Mouse (Mus musculus): ENCODE measurements around the gene Olfr818. TPM values are rescaled to one million over a fixed set of nuclear protein-coding genes. Genes with fewer than 3 reads are reported as not detected.
"Not testable (repeated sequence)": the region's sequence is repeated elsewhere in the genome, so short reads cannot be mapped to it uniquely, and the experiment has no call there.

The Olfr818 gene
- not detected in 2 replicates for polyA plus RNA-seq (2012; rRNA removed)

DNA sequence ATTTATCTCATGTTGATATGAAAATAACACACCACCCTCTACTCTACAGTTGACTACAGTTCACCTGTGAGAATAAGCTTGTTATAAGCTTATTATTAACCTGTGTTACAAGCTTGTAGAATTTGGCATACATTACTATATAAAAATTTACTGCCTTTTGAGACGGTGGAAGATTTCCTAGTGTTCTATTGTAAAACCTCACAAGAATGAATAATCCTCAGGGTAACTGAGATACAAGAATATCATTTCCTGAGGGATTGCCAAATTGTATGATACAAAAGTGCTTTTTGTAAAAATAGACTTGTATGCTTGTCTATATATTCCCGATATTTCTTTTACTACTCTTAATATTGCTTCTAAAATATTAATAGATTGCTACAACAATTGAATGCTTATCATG lies at the start of gene Olfr818:
Gene Olfr818, minus strand, starts transcription at position 101 of the 400 bp plus-strand sequence.
- DNase-seq (ENCODE audit: low read depth) = no peak
- no peak for TF ChIP-seq CTCF (IDR thresholded peaks at IDR 0.05; ENCODE audit: borderline replicate concordance, extremely low read depth, insufficient read depth, insufficient read length)
- no peak for TF ChIP-seq POLR2A (IDR thresholded peaks at IDR 0.05; ENCODE audit: borderline replicate concordance, extremely low read depth, insufficient read depth, insufficient read length, poor library complexity, severe bottlenecking)

DNA sequence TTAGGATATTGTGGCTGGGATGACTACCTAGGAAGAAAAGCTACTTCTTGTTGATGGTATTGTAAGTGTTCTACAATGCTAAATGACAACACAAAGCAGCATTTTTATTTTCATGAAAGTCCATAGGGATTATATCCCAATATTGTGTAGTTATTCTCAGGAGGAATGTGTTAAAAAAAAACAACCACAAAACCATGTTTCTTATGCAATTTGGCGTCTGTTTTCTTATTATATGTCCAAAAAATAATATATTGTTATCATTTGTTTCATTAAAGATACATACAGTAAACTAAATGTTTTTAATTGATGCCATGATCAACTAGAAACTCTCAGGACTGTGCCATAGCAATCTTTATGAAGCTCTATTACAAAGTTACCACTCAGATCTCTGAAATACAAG lies 36.1 kb upstream of the Olfr818 start, which contains the start of gene Gm10310:
Gene Gm10310, minus strand, starts transcription at position 101 of the 400 bp plus-strand sequence.
- not testable (repeated sequence) for DNase-seq (ENCODE audit: low read depth)

DNA sequence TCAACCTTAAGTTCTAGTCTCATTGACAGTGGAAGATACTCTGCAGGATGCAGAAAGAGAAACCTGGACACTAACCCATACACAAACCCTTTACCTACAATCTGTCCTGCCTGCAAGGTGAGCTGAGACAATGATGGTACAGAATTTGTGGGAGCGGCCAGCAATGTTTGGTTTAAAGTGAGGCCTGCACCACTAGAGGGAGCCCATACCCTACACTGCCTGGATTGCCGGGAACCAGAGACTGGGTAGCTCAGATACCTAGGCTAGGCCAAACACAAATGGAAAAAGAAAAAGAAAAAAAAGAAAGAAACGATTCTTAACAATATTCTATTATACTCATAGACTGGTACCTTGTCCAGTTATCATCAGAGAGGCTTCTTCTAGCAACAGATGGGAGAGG lies 33.0 kb upstream of the Olfr818 start:
- not testable (repeated sequence) for DNase-seq (ENCODE audit: low read depth)

DNA sequence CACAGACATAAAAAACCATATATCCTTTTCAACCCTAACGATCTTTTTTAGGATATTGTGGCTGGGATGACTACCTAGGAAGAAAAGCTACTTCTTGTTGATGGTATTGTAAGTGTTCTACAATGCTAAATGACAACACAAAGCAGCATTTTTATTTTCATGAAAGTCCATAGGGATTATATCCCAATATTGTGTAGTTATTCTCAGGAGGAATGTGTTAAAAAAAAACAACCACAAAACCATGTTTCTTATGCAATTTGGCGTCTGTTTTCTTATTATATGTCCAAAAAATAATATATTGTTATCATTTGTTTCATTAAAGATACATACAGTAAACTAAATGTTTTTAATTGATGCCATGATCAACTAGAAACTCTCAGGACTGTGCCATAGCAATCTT lies 27.1 kb upstream of the Olfr818 start, which contains the start of gene Olfr247:
Gene Olfr247, minus strand, starts transcription at position 101 of the 400 bp plus-strand sequence.
- not testable (repeated sequence) for DNase-seq (ENCODE audit: low read depth)

DNA sequence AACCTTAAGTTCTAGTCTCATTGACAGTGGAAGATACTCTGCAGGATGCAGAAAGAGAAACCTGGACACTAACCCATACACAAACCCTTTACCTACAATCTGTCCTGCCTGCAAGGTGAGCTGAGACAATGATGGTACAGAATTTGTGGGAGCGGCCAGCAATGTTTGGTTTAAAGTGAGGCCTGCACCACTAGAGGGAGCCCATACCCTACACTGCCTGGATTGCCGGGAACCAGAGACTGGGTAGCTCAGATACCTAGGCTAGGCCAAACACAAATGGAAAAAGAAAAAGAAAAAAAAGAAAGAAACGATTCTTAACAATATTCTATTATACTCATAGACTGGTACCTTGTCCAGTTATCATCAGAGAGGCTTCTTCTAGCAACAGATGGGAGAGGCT lies 24.1 kb upstream of the Olfr818 start:
- not testable (repeated sequence) for DNase-seq (ENCODE audit: low read depth)

DNA sequence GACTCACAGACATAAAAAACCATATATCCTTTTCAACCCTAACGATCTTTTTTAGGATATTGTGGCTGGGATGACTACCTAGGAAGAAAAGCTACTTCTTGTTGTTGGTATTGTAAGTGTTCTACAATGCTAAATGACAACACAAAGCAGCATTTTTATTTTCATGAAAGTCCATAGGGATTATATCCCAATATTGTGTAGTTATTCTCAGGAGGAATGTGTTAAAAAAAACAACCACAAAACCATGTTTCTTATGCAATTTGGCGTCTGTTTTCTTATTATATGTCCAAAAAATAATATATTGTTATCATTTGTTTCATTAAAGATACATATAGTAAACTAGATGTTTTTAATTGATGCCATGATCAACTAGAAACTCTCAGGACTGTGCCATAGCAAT lies 18.3 kb upstream of the Olfr818 start, which contains the start of gene Olfr819:
Gene Olfr819, minus strand, starts transcription at position 101 of the 400 bp plus-strand sequence.
- DNase-seq (ENCODE audit: low read depth) = not testable (repeated sequence)

DNA sequence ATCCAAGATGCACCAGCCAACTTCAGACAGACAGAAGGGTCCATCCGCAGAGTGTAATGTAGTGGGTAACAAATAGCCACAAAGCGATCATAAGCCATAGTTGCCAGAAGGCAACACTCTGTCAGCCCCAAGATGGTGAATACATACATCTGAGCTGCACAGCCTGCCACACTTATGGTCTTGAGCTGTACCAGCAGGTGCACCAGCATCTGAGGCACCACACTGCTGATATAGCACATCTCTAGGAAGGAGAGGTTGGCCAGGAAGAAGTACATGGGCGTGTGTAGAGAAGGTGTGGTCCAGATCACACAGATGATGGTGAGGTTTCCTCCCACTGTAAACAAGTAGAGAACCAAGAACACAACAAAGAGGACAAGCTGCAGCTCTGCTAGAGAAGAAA lies 17.3 kb upstream of the Olfr818 start:
- DNase-seq (ENCODE audit: low read depth) = not testable (repeated sequence)

DNA sequence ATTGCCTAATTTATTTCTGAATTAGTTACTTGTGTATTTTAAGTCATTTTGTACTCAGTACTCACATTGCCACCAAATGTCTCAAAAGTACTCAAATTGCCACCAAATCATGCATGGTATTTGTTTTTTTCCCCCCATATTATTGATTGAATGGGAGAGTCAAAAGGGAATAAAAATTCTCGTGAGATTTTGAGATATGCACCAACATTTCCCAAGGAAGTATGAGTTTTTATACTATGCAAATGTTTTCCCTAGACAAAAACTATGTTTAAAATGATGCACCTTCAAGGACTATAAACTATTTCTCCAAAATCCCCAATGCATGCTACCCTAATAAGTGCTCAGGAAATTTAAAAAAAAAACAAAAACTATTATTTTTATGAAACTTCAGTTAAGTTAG lies 33.4 kb downstream of the Olfr818 start, which contains the start of gene Olfr816:
Gene Olfr816, minus strand, starts transcription at position 101 of the 400 bp plus-strand sequence.
- TF ChIP-seq POLR2A (IDR thresholded peaks at IDR 0.05; ENCODE audit: borderline replicate concordance, extremely low read depth, insufficient read depth, insufficient read length, poor library complexity, severe bottlenecking) = no peak
- TF ChIP-seq CTCF (IDR thresholded peaks at IDR 0.05; ENCODE audit: borderline replicate concordance, extremely low read depth, insufficient read depth, insufficient read length) = no peak
- no peak for DNase-seq (ENCODE audit: low read depth)

DNA sequence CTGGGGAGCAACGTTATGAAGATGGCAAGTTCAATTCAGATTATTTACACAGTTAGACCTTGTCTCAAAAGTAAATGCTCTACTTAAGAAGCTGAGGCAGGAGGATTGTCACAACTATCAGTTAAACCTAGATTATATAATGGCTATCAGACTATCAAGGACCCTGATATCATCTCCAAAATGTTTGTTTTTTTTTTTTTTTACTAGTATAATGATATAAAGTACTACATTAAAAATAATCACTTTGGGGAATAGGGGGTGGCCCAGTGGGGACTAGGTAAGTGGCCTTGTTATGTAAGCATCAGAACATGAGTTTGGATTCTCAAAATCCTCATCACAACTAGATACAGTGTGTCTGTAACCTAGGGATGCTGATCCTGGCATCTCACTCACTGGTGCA lies 43.1 kb downstream of the Olfr818 start, which contains the start of gene Olfr815:
Gene Olfr815, minus strand, starts transcription at position 101 of the 400 bp plus-strand sequence.
- DNase-seq (ENCODE audit: low read depth) = not testable (repeated sequence)

Other genes with a start within 250 kb of the Olfr818 start
- not detected in 2 replicates for gene Olfr804, start 245.9 kb downstream of the Olfr818 start, polyA plus RNA-seq (2012; rRNA removed)
- gene Olfr805, start 219.7 kb downstream of the Olfr818 start, polyA plus RNA-seq (2012; rRNA removed) = not detected in 2 replicates
- gene Olfr806, start 207.2 kb downstream of the Olfr818 start, polyA plus RNA-seq (2012; rRNA removed) = not detected in 2 replicates
- gene Olfr807, start 191.3 kb downstream of the Olfr818 start, polyA plus RNA-seq (2012; rRNA removed) = not detected in 2 replicates
- gene Olfr808, start 183.6 kb downstream of the Olfr818 start, polyA plus RNA-seq (2012; rRNA removed) = not detected in 2 replicates
- gene Olfr809, start 174.5 kb downstream of the Olfr818 start, polyA plus RNA-seq (2012; rRNA removed) = not detected in 2 replicates
- gene Olfr810, start 154.2 kb downstream of the Olfr818 start, polyA plus RNA-seq (2012; rRNA removed) = not detected in 2 replicates
- not detected in 2 replicates for gene Olfr811, start 144.7 kb downstream of the Olfr818 start, polyA plus RNA-seq (2012; rRNA removed)
- gene Olfr812, start 103.0 kb downstream of the Olfr818 start, polyA plus RNA-seq (2012; rRNA removed) = not detected in 2 replicates
- not detected in 2 replicates for gene Olfr813, start 93.7 kb downstream of the Olfr818 start, polyA plus RNA-seq (2012; rRNA removed)
- not detected in 2 replicates for gene Olfr814, start 69.2 kb downstream of the Olfr818 start, polyA plus RNA-seq (2012; rRNA removed)
- gene Olfr815, start 43.2 kb downstream of the Olfr818 start, polyA plus RNA-seq (2012; rRNA removed) = not detected in 2 replicates
- not detected in 2 replicates for gene Olfr816, start 33.5 kb downstream of the Olfr818 start, polyA plus RNA-seq (2012; rRNA removed)
- gene Olfr819, start 18.2 kb upstream of the Olfr818 start, polyA plus RNA-seq (2012; rRNA removed) = not detected in 2 replicates
- gene Olfr247, start 27.0 kb upstream of the Olfr818 start, polyA plus RNA-seq (2012; rRNA removed) = not detected in 2 replicates
- not detected in 2 replicates for gene Gm10310, start 36.0 kb upstream of the Olfr818 start, polyA plus RNA-seq (2012; rRNA removed)
- not detected in 2 replicates for gene Olfr820, start 63.5 kb upstream of the Olfr818 start, polyA plus RNA-seq (2012; rRNA removed)
- gene Olfr821, start 81.2 kb upstream of the Olfr818 start, polyA plus RNA-seq (2012; rRNA removed) = not detected in 2 replicates
- not detected in 2 replicates for gene Olfr822, start 122.1 kb upstream of the Olfr818 start, polyA plus RNA-seq (2012; rRNA removed)
- gene Olfr823, start 166.3 kb upstream of the Olfr818 start, polyA plus RNA-seq (2012; rRNA removed) = not detected in 2 replicates
- gene Olfr824, start 180.9 kb upstream of the Olfr818 start, polyA plus RNA-seq (2012; rRNA removed) = not detected in 2 replicates
- not detected in 2 replicates for gene Olfr825, start 217.7 kb upstream of the Olfr818 start, polyA plus RNA-seq (2012; rRNA removed)
- gene Olfr826, start 235.1 kb upstream of the Olfr818 start, polyA plus RNA-seq (2012; rRNA removed) = not detected in 2 replicates